Mouse (Mus musculus) midbrain, postnatal 0 days (tissue): ENCODE results near the gene Fam205c. TPM values are rescaled to one million over a fixed set of nuclear protein-coding genes. Genes with fewer than 3 reads are reported as not detected.

ENCODE experiments used
- ATAC-seq: fragments of 200-750 bp; cut with Nextera tagmentation; 2 replicates; pipeline ENCODE4 v1.8.0; 2017; ENCODE audit warnings: moderate number of reproducible peaks, mild to moderate bottlenecking, moderate TSS enrichment, moderate library complexity; ENCODE audit not compliant: low FRiP score
- DNase-seq: peaks from one replicate; pipeline ENCODE4 v3.0.0-alpha.2; 2015; ENCODE audit warnings: low spot score
- H3K27ac ChIP-seq: fragments of 300-500 bp; sonication (generic); 2 replicates; pipeline ENCODE4 v1.5.1; 2014; ENCODE audit warnings: low read depth, mild to moderate bottlenecking, low read length, mixed read lengths
- H3K27me3 ChIP-seq: fragments of 300-500 bp; sonication (generic); 2 replicates; pipeline ENCODE4 v1.6.1; 2014; ENCODE audit warnings: low read length, control low read depth, mixed read lengths; ENCODE audit not compliant: insufficient read depth
- H3K36me3 ChIP-seq: fragments of 300-500 bp; sonication (generic); 2 replicates; pipeline ENCODE4 v1.6.1; 2014; ENCODE audit warnings: low read length, control low read depth, mixed read lengths; ENCODE audit not compliant: insufficient read depth
- H3K4me1 ChIP-seq: fragments of 300-500 bp; sonication (generic); 2 replicates; pipeline ENCODE4 v1.6.1; 2014; ENCODE audit warnings: mild to moderate bottlenecking, control low read depth, antibody characterized with exemption, low read length, mixed read lengths; ENCODE audit not compliant: insufficient read depth
- H3K4me2 ChIP-seq: fragments of 300-500 bp; sonication (generic); 2 replicates; pipeline ENCODE4 v1.6.1; 2014; ENCODE audit warnings: low read depth, mild to moderate bottlenecking, low read length, mixed read lengths; ENCODE audit not compliant: poor library complexity, severe bottlenecking
- H3K4me3 ChIP-seq: fragments of 300-500 bp; sonication (generic); 2 replicates; pipeline ENCODE4 v1.5.1; 2014; ENCODE audit warnings: low read depth, mild to moderate bottlenecking, low read length, moderate library complexity
- H3K9ac ChIP-seq: fragments of 300-500 bp; sonication (generic); replicated peaks from 2 replicates; pipeline ENCODE4 v1.6.1; 2014; ENCODE audit warnings: mild to moderate bottlenecking, low read length, moderate library complexity, mixed read lengths; ENCODE audit not compliant: poor library complexity, severe bottlenecking
- H3K9me3 ChIP-seq: fragments of 300-500 bp; sonication (generic); 2 replicates; pipeline ENCODE4 v1.6.1; 2016; ENCODE audit warnings: low read length, control low read depth
- CTCF ChIP-seq: IDR thresholded peaks from 2 replicates; pipeline ENCODE4 v1.5.1; 2016; ENCODE audit warnings: antibody characterized with exemption, mild to moderate bottlenecking
- WGBS: fragments of 180-500 bp; shearing (Covaris S2); extraction: QIAGEN DNeasy Blood & Tissue Kit; methylation state at CpG from one replicate; pipeline ENCODE4 v1.1.7; 2014; 5-methylcytosine and 5-hydroxymethylcytosine counted together
- polyA plus RNA-seq: library from polyadenylated mRNA; unstranded; fragments of >200 nt; fragmentation: Nextera tagmentation; extraction: Ambion mirVana; gene quantifications from 2 replicates; pipeline ENCODE4 v1.2.1, GENCODE M21; 2015
- total RNA-seq: library from RNA; depleted of rRNA; stranded (reverse); fragments of >200 nt; gene quantifications from 2 replicates; pipeline ENCODE4 v1.2.3, GENCODE M21; 2014

Fam205c gene
- total and polyA plus RNA-seq, 2 experiments from 2014 or later = 4.4 TPM; not detected in 1

DNA sequence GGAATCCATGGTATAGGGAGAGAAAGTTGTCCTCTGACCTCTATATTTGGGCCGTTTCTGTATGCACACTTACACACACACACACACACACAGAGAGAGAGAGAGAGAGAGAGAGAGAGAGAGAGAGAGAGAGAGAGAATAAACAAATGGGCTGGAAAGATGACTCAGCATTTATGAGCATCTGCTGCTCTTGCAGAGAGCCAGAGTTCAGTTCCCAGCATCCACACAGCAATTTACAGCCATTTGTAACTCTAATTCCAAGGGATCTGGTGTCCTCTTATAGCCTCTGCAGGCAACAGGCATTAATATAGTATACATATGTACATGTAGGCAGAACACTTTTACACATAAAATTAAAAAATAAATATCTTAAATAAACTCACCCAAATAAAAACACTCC is 29.9 kb upstream of the Fam205c start:
- H3K9ac ChIP-seq = no peak overlapping the region
- ATAC-seq (no peak), DNase-seq (no peak)
- 50% methylated on average over 1 of the region's 1 CpGs for WGBS
- H3K9me3 ChIP-seq = no peaks in the 10 kb centered on the region
- H3K36me3 ChIP-seq = no peaks in the 10 kb centered on the region
- H3K4me2 ChIP-seq = no peak overlapping the region
- TF ChIP-seq CTCF = no peak
- H3K4me3 ChIP-seq = no peak overlapping the region
- H3K4me1 ChIP-seq = no peaks in the 10 kb centered on the region
- no peaks in the 10 kb centered on the region for H3K27me3 ChIP-seq
- no peak overlapping the region for H3K27ac ChIP-seq

DNA sequence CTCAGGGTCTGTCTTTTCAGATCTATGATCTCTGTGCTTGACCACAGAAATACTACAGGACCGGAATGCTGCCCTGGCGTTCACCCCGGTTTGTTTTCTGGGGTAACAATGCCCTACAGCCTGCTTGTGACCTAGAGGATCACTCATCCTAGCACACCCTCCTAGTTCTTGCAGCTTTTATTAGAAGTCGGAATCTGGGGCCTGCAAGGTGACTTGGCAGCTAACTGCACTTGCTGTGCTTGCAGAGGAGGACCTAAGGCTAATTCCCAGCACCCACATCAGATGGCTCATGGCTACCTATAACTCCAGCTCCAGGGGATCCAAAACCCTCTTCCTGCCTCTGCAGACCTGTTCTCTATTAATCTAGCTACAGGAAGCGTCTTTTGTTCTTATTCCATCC is 28.7 kb upstream of the Fam205c start:
- Histone ChIP-seq H3K9me3 (no peaks in the 10 kb centered on the region), H3K4me3 (no peak overlapping the region), H3K36me3 (no peaks in the 10 kb centered on the region), H3K27ac (no peak overlapping the region), H3K4me2 (no peak overlapping the region), H3K27me3 (no peaks in the 10 kb centered on the region), H3K4me1 (no peaks in the 10 kb centered on the region), H3K9ac (no peak overlapping the region)
- DNase-seq = no peak
- ATAC-seq = no peak
- TF ChIP-seq CTCF = no peak
- 87% methylated on average over 5 of the region's 5 CpGs for WGBS

DNA sequence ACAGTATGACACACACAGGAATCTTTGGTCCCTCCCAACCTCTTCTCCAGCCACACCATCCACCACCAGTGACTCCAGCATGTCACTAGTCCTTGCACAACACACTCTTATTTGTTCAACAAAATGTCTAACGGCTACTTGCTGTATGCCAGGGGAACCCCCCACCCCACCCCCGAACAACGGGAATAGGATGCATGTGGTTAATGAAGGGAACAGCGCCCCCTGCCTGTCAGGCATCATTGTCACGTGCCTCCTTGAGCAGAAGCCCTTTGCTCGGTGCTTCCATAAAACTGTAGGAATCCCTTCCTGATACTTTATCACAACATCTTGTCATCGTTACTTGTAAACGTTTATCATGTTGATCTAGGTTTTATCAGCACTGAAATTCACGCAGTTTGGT is 28.1 kb upstream of the Fam205c start:
- Histone ChIP-seq H3K27me3 (no peaks in the 10 kb centered on the region), H3K4me2 (no peak overlapping the region), H3K36me3 (no peaks in the 10 kb centered on the region), H3K4me3 (no peak overlapping the region), H3K9ac (no peak overlapping the region), H3K9me3 (no peaks in the 10 kb centered on the region), H3K27ac (no peak overlapping the region), H3K4me1 (no peaks in the 10 kb centered on the region)
- 70% methylated on average over 9 of the region's 9 CpGs for WGBS
- no peak for ATAC-seq
- DNase-seq = no peak
- TF ChIP-seq CTCF = peak; percentile 53

DNA sequence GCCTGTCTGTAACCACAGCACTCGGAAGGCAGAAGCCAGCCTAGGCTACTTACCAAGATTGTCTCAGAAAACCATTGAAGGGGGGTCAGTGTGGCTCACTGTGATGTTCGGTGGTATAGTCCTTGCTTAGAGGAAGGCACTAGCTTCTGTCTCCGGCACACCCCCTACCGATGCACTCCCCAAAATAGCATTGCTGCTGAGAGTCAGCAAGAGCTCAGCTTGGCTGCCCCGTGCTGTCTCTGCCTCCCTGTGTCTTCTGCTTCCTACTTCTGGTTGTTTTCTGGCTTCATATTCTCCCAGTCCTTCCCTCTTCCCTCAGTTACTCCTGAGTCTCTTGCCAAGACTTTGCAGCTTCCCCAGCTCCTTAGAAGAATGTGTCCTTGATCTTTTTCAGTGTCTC is 26.8 kb upstream of the Fam205c start:
- no peak for ATAC-seq
- WGBS = 66% methylated on average over 5 of the region's 5 CpGs
- Histone ChIP-seq H3K9me3 (no peaks in the 10 kb centered on the region), H3K9ac (no peak overlapping the region), H3K4me3 (no peak overlapping the region), H3K27me3 (no peaks in the 10 kb centered on the region), H3K27ac (no peak overlapping the region), H3K4me2 (no peak overlapping the region), H3K4me1 (no peaks in the 10 kb centered on the region), H3K36me3 (no peaks in the 10 kb centered on the region)
- TF ChIP-seq CTCF = no peak
- DNase-seq = no peak

DNA sequence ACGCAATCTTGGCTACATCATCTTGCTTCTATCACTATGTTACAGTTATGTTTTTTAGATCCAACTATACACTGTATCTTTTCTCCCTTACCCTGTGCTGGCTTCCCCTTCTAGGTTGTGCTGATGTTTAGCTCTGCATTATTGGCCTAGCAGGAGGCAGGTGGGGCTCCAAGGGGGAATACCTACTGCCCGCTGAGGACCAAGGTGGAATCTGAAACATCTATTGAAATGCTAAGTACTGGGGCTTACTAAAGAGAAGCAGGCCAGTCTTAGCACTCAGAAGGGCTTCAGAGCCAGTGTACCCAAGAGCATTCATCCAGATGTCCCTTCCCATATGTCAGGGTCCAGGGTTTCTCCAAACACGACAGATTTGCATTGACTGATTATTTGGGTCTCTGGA is 24.9 kb upstream of the Fam205c start:
- DNase-seq (no peak), ATAC-seq (no peak)
- H3K36me3 ChIP-seq = no peaks in the 10 kb centered on the region
- 43% methylated on average over 3 of the region's 3 CpGs for WGBS
- no peak for TF ChIP-seq CTCF
- no peak overlapping the region for H3K4me2 ChIP-seq
- no peak overlapping the region for H3K4me3 ChIP-seq
- no peak overlapping the region for H3K9ac ChIP-seq
- no peaks in the 10 kb centered on the region for H3K4me1 ChIP-seq
- no peaks in the 10 kb centered on the region for H3K27me3 ChIP-seq
- no peaks in the 10 kb centered on the region for H3K9me3 ChIP-seq
- no peak overlapping the region for H3K27ac ChIP-seq

DNA sequence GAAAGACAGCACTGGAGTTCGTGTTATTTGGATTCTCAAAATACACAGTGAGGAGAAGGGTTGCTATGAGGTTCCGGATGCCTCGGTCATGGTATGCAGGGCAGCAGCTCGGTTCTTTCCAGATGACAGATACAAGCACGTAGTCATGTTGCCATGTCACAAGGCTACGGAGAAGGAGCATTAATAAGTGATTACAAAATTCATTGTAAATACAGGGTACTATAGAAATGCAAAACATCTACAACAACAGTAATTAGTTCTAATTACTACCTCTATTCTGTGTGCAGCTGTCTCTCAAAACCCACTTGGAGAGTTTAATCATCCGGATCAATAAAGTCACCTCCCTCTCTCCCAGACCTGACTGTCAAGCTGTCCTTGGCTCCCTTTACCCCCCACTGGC is 21.1 kb upstream of the Fam205c start:
- no peak for DNase-seq

More for the DNA sequence above, 21.1 kb upstream of the Fam205c start:
- TF ChIP-seq CTCF = no peak
- H3K4me2 ChIP-seq = no peak overlapping the region
- ATAC-seq = no peak
- no peaks in the 10 kb centered on the region for H3K27me3 ChIP-seq
- H3K9ac ChIP-seq = no peak overlapping the region
- H3K36me3 ChIP-seq = no peaks in the 10 kb centered on the region
- H3K4me3 ChIP-seq = no peak overlapping the region
- no peaks in the 10 kb centered on the region for H3K4me1 ChIP-seq
- no peak overlapping the region for H3K27ac ChIP-seq
- 66% methylated on average over 7 of the region's 7 CpGs for WGBS
- H3K9me3 ChIP-seq = no peaks in the 10 kb centered on the region
